Mouse (Mus musculus) heart, adult 2 months (tissue): ENCODE measurements around the gene 2010300C02Rik. TPM values are rescaled to one million over a fixed set of nuclear protein-coding genes. Genes with fewer than 3 reads are reported as not detected.

Experiments
- DNase-seq, 2 experiments: peaks; one replicate each; pipeline ENCODE4 v3.0.0; 2021
- H3K27ac ChIP-seq: fragments of 200-600 bp; 2 replicates; pipeline ENCODE4 v1.8.1; 2022
- H3K27me3 ChIP-seq: fragments of 200-500 bp; 2 replicates; pipeline ENCODE4 v1.6.1; 2012; ENCODE audit warnings: mild to moderate bottlenecking, low read length, inconsistent platforms, mixed read lengths; ENCODE audit not compliant: control insufficient read depth, insufficient read depth
- H3K36me3 ChIP-seq: fragments of 200-500 bp; 2 replicates; pipeline ENCODE4 v1.6.1; 2012; ENCODE audit warnings: low read length, inconsistent platforms; ENCODE audit not compliant: control insufficient read depth, insufficient read depth
- H3K4me1 ChIP-seq: fragments of 200-500 bp; 2 replicates; pipeline ENCODE4 v1.6.1; 2011; ENCODE audit warnings: low read length; ENCODE audit not compliant: control insufficient read depth, insufficient read depth
- H3K4me3 ChIP-seq: fragments of 200-600 bp; 2 replicates; pipeline ENCODE4 v1.8.1; 2022
- H3K79me2 ChIP-seq: fragments of 200-500 bp; replicated peaks from 2 replicates; pipeline ENCODE4 v1.6.1; 2012; ENCODE audit warnings: mild to moderate bottlenecking, inconsistent platforms, low read length, moderate library complexity, mixed read lengths; ENCODE audit not compliant: control insufficient read depth, insufficient read depth
- H3K9ac ChIP-seq: fragments of 200-500 bp; 2 replicates; pipeline ENCODE4 v1.6.1; 2012; ENCODE audit warnings: low read depth, mild to moderate bottlenecking, control low read depth, inconsistent platforms, low read length, mixed read lengths
- CTCF ChIP-seq: fragments of 200-600 bp; IDR thresholded peaks from 2 replicates; pipeline ENCODE4 v1.8.1; 2022; ENCODE audit warnings: antibody characterized with exemption, mild to moderate bottlenecking, moderate library complexity
- EP300 ChIP-seq: fragments of 200-500 bp; IDR thresholded peaks from 2 replicates; pipeline ENCODE4 v1.6.1; 2011; ENCODE audit warnings: low read depth, low read length, control low read depth; ENCODE audit not compliant: insufficient read depth
- POLR2A ChIP-seq: fragments of 200-500 bp; IDR thresholded peaks from 2 replicates; pipeline ENCODE4 v1.6.1; 2011; ENCODE audit warnings: mild to moderate bottlenecking, low read depth, low read length, control low read depth; ENCODE audit not compliant: insufficient read depth
- WGBS: fragments of 180-500 bp; shearing (Covaris S2); methylation state at CpG from one replicate; pipeline ENCODE4 v1.1.7; 2018; 5-methylcytosine and 5-hydroxymethylcytosine counted together
- intact Hi-C: fragments of 180-260 bp; cut with DNase I; formaldehyde crosslinking; loops from one replicate; pipeline ENCODE4 v1.15.1; 2025
- polyA plus RNA-seq: library from polyadenylated mRNA; depleted of rRNA; stranded (reverse); fragments of >200 nt; gene quantifications from 2 replicates; pipeline ENCODE4 v1.2.3, GENCODE M21; 2012
- total RNA-seq, 2 experiments: library from RNA; stranded (reverse); gene quantifications; 2 replicates each; pipeline ENCODE4 v1.2.3; 2021

The 2010300C02Rik gene
- total and polyA plus RNA-seq, 3 experiments: 0.55 to 1.1 (median 0.60) TPM

- intact Hi-C loops: loop anchor here (2.0 kb wide), 1 partner anchor 93 kb away; the partner anchor contains the start of gene Mgat4a
- H3K27me3 ChIP-seq: no peaks in the 10 kb centered on the region
- WGBS: 32% methylated on average over 5 of the region's 5 CpGs
- no peak overlapping the region for H3K4me3 ChIP-seq
- H3K4me1 ChIP-seq: peaks cover 12% of the 10 kb centered on the region
- H3K79me2 ChIP-seq: no peaks in the 10 kb centered on the region
- H3K27ac ChIP-seq: peak overlapping the region; percentile 64
- H3K36me3 ChIP-seq: no peaks in the 10 kb centered on the region
- peak; percentile 84 for TF ChIP-seq EP300
- TF ChIP-seq CTCF: no peak
- TF ChIP-seq POLR2A: peak; percentile 39; the same call in 1 of the 2 replicates
- DNase-seq: peak; percentile 39 to 51
- H3K9ac ChIP-seq: no peak overlapping the region
Measured at GRCm38 (mm10) chr1:37633516-37633915, 86.4 kb downstream of the 2010300C02Rik start.

GRCm38 (mm10) chr1:37632425-37632824, 87.5 kb downstream of the 2010300C02Rik start:
- 51% methylated on average over 8 of the region's 8 CpGs for WGBS
- Histone ChIP-seq H3K27me3 (no peaks in the 10 kb centered on the region), H3K4me3 (no peak overlapping the region), H3K27ac (peak overlapping the region; percentile 64), H3K79me2 (no peaks in the 10 kb centered on the region), H3K4me1 (peaks cover 12% of the 10 kb centered on the region), H3K9ac (no peak overlapping the region), H3K36me3 (no peaks in the 10 kb centered on the region)
- TF ChIP-seq POLR2A (no peak), EP300 (peak; percentile 66; the same call in 1 of the 2 replicates), CTCF (no peak)
- intact Hi-C loops: loop anchor here (1.0 to 2.0 kb wide), 3 partner anchors 92 to 130 kb away; partner anchors contain the start of gene Mgat4a
- peak; percentile 45 to 57 for DNase-seq

DNA sequence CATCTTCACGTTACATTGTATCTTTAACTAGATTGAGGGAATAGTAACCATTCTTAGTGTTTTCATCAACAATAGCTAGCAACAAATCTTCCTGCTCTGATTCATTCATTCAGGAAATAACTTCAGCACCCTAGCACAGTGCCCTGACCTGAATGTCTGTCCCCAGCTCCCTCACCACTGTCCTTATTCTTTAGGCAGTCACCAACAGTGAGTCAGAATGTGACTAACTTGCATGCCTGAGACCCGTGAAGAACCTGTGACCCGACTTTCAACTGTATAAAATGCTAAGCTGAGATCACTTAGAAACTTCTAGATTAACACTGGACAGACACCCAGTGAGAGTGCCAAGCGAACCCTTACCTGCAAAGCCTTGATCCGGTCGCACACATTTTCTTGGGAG, 88.4 kb downstream of the 2010300C02Rik start:
- H3K4me3 ChIP-seq: no peak overlapping the region
- WGBS: 78% methylated on average over 6 of the region's 6 CpGs
- TF ChIP-seq POLR2A (no peak), EP300 (no peak), CTCF (no peak)
- no peak for DNase-seq
- no peaks in the 10 kb centered on the region for H3K36me3 ChIP-seq
- peaks cover 12% of the 10 kb centered on the region for H3K4me1 ChIP-seq
- intact Hi-C loops: no loop called here
- H3K27ac ChIP-seq: peak overlapping the region; percentile 64
- H3K79me2 ChIP-seq: no peaks in the 10 kb centered on the region
- no peaks in the 10 kb centered on the region for H3K27me3 ChIP-seq
- no peak overlapping the region for H3K9ac ChIP-seq

- no peak for DNase-seq
- no peaks in the 10 kb centered on the region for H3K36me3 ChIP-seq
- no peaks in the 10 kb centered on the region for H3K79me2 ChIP-seq
- no peak overlapping the region for H3K27ac ChIP-seq
- no peaks in the 10 kb centered on the region for H3K27me3 ChIP-seq
- no peak overlapping the region for H3K4me3 ChIP-seq
- no peak for TF ChIP-seq CTCF
- H3K4me1 ChIP-seq: peaks cover 12% of the 10 kb centered on the region
- intact Hi-C loops: no loop called here
- H3K9ac ChIP-seq: no peak overlapping the region
- whole genome bisulfite sequencing: 84% methylated on average over 10 of the region's 10 CpGs
Measured at GRCm38 (mm10) chr1:37630412-37631210, 89.3 kb downstream of the 2010300C02Rik start.

GRCm38 (mm10) chr1:37629876-37630275, 90.0 kb downstream of the 2010300C02Rik start:
- Histone ChIP-seq H3K4me1 (peaks cover 12% of the 10 kb centered on the region), H3K27ac (no peak overlapping the region), H3K79me2 (no peaks in the 10 kb centered on the region), H3K36me3 (no peaks in the 10 kb centered on the region), H3K4me3 (no peak overlapping the region), H3K27me3 (no peaks in the 10 kb centered on the region), H3K9ac (no peak overlapping the region)
- WGBS: 99% methylated on average over 5 of the region's 5 CpGs
- TF ChIP-seq POLR2A (no peak), CTCF (no peak), EP300 (no peak)
- intact Hi-C loops: no loop called here
- no peak for DNase-seq

DNA sequence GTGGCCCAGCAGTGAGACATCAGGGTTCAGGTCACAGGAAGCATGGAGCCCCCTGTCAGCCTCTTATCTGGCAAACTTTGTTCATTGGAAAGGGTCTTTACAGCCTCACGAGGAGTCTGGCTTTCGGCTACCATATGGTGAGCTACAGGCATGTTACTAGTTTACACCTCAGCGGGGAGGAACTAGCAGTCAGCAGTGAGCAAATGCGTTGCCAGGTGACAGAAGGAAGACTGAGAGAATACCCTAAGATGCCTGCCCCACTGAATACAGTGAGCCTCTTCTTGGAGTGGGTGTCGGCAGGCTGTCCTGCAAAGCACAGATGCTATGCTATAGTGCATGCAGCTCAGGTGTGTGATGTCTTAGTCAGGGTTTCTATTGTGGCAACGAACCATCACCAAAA, 91.1 kb downstream of the 2010300C02Rik start:
- TF ChIP-seq CTCF (no peak), EP300 (no peak), POLR2A (no peak)
- no peaks in the 10 kb centered on the region for H3K27me3 ChIP-seq
- no peaks in the 10 kb centered on the region for H3K79me2 ChIP-seq
- H3K27ac ChIP-seq: no peak overlapping the region
- H3K4me1 ChIP-seq: peaks cover 11% of the 10 kb centered on the region
- H3K36me3 ChIP-seq: no peaks in the 10 kb centered on the region
- no peak for DNase-seq
- H3K9ac ChIP-seq: no peak overlapping the region
- intact Hi-C loops: no loop called here
- WGBS: 47% methylated on average over 6 of the region's 6 CpGs
- H3K4me3 ChIP-seq: no peak overlapping the region
